Mouse (Mus musculus): ENCODE results near the gene Rsrc2. TPM values are rescaled to one million over a fixed set of nuclear protein-coding genes. Genes with fewer than 3 reads are reported as not detected.
A peak's percentile ranks its signal among the peaks of the same experiment; 100 is the strongest.

The Rsrc2 gene
- total RNA-seq, 2 experiments from 2014 or later = 79.4 to 88.4 TPM

- DNase-seq (ENCODE audit: low spot score in 2 of 2) = peak; percentile 67 to 71
These were observed 50.0 kb downstream of the Rsrc2 start for GRCm38 (mm10) chr5:123699198-123699597.

GRCm38 (mm10) chr5:123696961-123697360 is 52.3 kb downstream of the Rsrc2 start:
- DNase-seq (ENCODE audit: low spot score in 2 of 2) = no peak

GRCm38 (mm10) chr5:123696244-123696643 is 53.0 kb downstream of the Rsrc2 start:
- no peak for DNase-seq (ENCODE audit: low spot score in 2 of 2)

GRCm38 (mm10) chr5:123694468-123694867 is 54.7 kb downstream of the Rsrc2 start:
- DNase-seq (ENCODE audit: low spot score in 2 of 2) = no peak

- peak; percentile 72 to 82 for DNase-seq (ENCODE audit: low spot score in 2 of 2)
These were observed 64.7 kb downstream of the Rsrc2 start, which contains the start of gene Clip1 for GRCm38 (mm10) chr5:123684221-123685144. Gene Clip1, minus strand, starts transcription at chr5:123684618.

- DNase-seq (ENCODE audit: low spot score in 2 of 2) = peak; percentile 35 to 37
These were observed 65.6 kb downstream of the Rsrc2 start for GRCm38 (mm10) chr5:123683377-123684220.

GRCm38 (mm10) chr5:123683043-123683376 is 66.2 kb downstream of the Rsrc2 start:
- no peak for DNase-seq (ENCODE audit: low spot score in 2 of 2)

- no peak for DNase-seq (ENCODE audit: low spot score in 2 of 2)
These were observed 66.8 kb downstream of the Rsrc2 start for GRCm38 (mm10) chr5:123682372-123682771.

- no peak for DNase-seq (ENCODE audit: low spot score in 2 of 2)
These were observed 69.5 kb downstream of the Rsrc2 start for GRCm38 (mm10) chr5:123679546-123680263.

GRCm38 (mm10) chr5:123679106-123679505 is 70.1 kb downstream of the Rsrc2 start:
- DNase-seq (ENCODE audit: low spot score in 2 of 2) = no peak

Other genes with a start within 250 kb of the Rsrc2 start
- gene B3gnt4, start 239.0 kb downstream of the Rsrc2 start, total RNA-seq (2021) = 1 to 10 TPM; 1.2 to 1.3 TPM
- gene Diablo, start 225.2 kb downstream of the Rsrc2 start, total RNA-seq (2021) = 10 to 100 TPM; 26.5 to 27.2 TPM
- gene Gm49027, start 223.9 kb downstream of the Rsrc2 start, total RNA-seq (2021) = 1 to 10 TPM; 4.9 to 5.0 TPM
- gene Vps33a, start 176.4 kb downstream of the Rsrc2 start, total RNA-seq (2021) = 100 to 1,000 TPM in 1 of 2 experiments, 10 to 100 TPM in 1; 99.5 to 101 TPM
- 100 to 1,000 TPM; 132 to 133 TPM for gene Clip1, start 64.8 kb downstream of the Rsrc2 start, total RNA-seq (2021)
- 10 to 100 TPM; 43.0 to 49.4 TPM for gene Zcchc8, start 28.3 kb downstream of the Rsrc2 start, total RNA-seq (2021)
- 1 to 10 TPM in 1 of 2 experiments, under 1 TPM in 1; 0.89 to 1.1 TPM for gene Kntc1, start 302 bp upstream of the Rsrc2 start, total RNA-seq (2021)
- gene Hcar2, start 116.1 kb upstream of the Rsrc2 start, total RNA-seq (2021) = not detected
- 1 to 10 TPM; 1.7 to 2.2 TPM for gene Hcar1, start 130.6 kb upstream of the Rsrc2 start, total RNA-seq (2021)
- gene Denr, start 157.8 kb upstream of the Rsrc2 start, total RNA-seq (2021) = 10 to 100 TPM; 68.1 to 74.0 TPM
- gene Gm43518, start 178.0 kb upstream of the Rsrc2 start, total RNA-seq (2021) = 1 to 10 TPM in 1 of 2 experiments, under 1 TPM in 1; 0.80 to 1.1 TPM
- 1 to 10 TPM; 2.5 to 2.7 TPM for gene Ccdc62, start 181.3 kb upstream of the Rsrc2 start, total RNA-seq (2021)
- gene Hip1r, start 224.2 kb upstream of the Rsrc2 start, total RNA-seq (2021) = 10 to 100 TPM; 66.5 to 67.7 TPM

All from left cerebral cortex, adult 18-20 months (tissue).